Mouse (Mus musculus) lung, adult 2 months (tissue): ENCODE measurements at regions not wholly inside any gene's neighbourhood (a gene's known extent, or its start where the extent isn't known, plus 50 kb on each side); places are given as distances from the start of the nearest gene placed in this dataset.

Experiments
- CTCF ChIP-seq: fragments of 200-500 bp; IDR thresholded peaks from 2 replicates; pipeline ENCODE4 v1.5.1; 2011; ENCODE audit warnings: mild to moderate bottlenecking, low read length, control low read depth; ENCODE audit not compliant: insufficient read depth
- POLR2A ChIP-seq: fragments of 200-500 bp; IDR thresholded peaks from 2 replicates; pipeline ENCODE4 v1.6.1; 2011; ENCODE audit warnings: low read depth, mild to moderate bottlenecking, control low read depth, low read length, borderline replicate concordance; ENCODE audit errors: extremely low read depth

DNA sequence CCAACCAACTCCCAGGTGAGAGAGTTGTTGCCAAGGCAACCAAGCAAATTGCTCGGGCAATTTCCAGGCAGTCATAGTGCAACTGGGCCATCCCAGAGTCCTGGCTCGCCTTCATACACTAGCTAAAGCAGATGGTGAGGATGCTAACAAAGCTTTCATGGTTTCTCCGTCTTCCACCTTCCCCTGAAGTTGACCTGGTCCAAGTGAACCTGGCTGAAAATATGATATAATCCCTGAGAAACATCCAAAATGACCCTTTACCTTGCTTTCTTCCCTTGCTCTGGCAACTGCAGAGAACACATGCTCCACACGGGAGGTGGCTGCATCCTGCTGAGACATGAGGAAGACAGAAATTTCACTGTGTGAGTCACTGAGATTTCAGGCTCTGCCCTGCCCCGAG, 494.1 kb downstream of the Pdcd6ip start:
- no peak for TF ChIP-seq CTCF
- no peak for TF ChIP-seq POLR2A
